Mouse (Mus musculus): ENCODE measurements around the gene Usp53.

DNA sequence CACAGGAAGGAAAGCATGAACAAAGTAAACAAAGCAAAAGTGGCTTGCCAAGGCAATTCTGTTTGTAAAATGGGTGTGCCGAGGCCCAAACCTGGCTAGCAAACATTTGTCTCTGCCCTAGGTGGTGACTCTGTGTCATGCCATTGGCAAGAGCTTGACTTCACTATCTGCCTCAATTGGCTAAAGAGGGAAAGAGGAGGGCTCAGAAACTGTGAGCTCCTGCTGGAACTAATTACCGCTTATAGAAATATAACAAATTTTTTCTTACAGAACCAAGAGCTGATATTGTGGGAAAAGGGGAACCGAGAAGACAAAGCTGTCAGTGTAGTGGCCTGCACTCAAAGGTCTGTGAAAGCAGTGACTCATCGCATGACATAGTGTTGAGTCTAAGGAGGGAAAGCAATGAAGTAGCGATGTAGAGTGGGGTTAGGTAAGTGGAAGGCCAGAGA lies 95.9 kb downstream of the Usp53 start:
- TF ChIP-seq CTCF (IDR thresholded peaks at IDR 0.05; ENCODE audit: control insufficient read depth, insufficient read depth, insufficient replicate concordance, low read depth, low read length) (no peak), POLR2A (IDR thresholded peaks at IDR 0.05; ENCODE audit: control insufficient read depth, low read depth, low read length) (no peak)
